Mouse (Mus musculus): Measurements from ENCODE around the gene Ksr1. TPM values are rescaled to one million over a fixed set of nuclear protein-coding genes. Genes with fewer than 3 reads are reported as not detected.
"Not testable (repeated sequence)": the region's sequence is repeated elsewhere in the genome, so short reads cannot be mapped to it uniquely, and the experiment has no call there.

Gene Ksr1
- polyA plus RNA-seq, 1 experiment from 2014 or later = 4.6 TPM

DNA sequence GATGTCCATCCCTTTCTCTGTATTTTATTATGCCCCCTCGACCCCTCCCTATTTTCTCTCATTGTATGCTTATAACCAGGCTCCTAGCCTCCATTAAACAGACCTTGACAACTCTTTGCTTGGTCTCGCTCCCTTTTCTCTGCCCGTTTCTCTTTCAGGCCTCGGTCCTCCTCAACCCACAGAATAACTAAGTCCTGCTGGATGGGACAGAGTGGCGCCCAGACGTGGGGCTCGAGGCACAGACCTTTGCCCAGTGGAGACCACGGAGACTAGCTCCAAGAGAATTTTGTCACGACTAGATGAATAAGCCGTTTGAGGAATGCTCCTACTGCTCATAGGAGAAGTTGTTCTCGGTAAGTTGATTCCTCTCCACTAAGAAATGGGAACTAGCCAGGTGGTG is 157.0 kb downstream of the Ksr1 start:
- not testable (repeated sequence) for H3K4me1 ChIP-seq (replicated peaks); H3K27ac ChIP-seq (replicated peaks); H3K9ac ChIP-seq; H3K4me3 ChIP-seq; H3K36me3 ChIP-seq; H3K9me3 ChIP-seq; ATAC-seq (ENCODE audit: low read depth); H3K27me3 ChIP-seq; H3K4me2 ChIP-seq
- WGBS = 91% methylated on average over 11 of the region's 11 CpGs

DNA sequence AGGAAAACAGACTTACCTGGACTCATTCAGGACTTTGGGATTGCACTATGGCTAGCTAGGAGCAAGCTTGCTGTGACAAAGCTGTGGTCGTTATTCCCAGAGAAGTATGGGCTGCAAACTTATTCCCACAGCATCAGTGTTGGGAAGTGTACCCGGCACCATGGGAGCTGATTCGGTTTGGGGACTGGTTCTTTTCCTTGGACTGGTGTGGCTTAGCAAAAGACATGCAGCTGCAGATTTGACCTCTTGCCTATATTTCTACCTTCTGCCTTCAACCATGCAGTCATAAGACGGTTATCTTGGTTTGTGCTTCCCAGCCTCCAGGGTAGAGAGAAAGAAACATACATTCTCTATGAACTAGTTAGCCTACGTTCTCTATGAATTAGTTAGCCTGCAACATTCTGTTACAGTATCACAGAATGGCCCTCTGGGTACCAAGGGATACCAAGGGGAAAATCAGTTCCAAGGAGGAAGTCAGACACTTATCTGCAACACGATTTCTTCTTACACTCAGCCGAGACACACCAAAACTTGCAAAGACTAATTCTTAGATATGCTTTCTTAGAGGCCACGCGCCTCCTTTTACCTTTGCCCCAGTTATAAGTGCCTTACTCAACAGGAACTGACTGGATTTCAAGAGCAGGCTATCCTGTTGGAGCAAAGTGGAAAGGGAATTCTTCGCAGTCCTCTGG is 159.8 kb downstream of the Ksr1 start:
- Histone ChIP-seq H3K27me3 (no peaks in the 10 kb centered on the region), H3K9ac (no peak overlapping the region), H3K9me3 (peaks cover 4% of the 10 kb centered on the region; the same call in 1 of the 2 replicates), H3K4me3 (no peak overlapping the region), H3K36me3 (no peaks in the 10 kb centered on the region), H3K27ac (replicated peaks) (no peak overlapping the region), H3K4me1 (replicated peaks) (no peaks in the 10 kb centered on the region; the same call in 1 of the 2 replicates), H3K4me2 (no peak overlapping the region)
- 93% methylated on average over 10 of the region's 10 CpGs for WGBS
- ATAC-seq (ENCODE audit: low read depth) = no peak

DNA sequence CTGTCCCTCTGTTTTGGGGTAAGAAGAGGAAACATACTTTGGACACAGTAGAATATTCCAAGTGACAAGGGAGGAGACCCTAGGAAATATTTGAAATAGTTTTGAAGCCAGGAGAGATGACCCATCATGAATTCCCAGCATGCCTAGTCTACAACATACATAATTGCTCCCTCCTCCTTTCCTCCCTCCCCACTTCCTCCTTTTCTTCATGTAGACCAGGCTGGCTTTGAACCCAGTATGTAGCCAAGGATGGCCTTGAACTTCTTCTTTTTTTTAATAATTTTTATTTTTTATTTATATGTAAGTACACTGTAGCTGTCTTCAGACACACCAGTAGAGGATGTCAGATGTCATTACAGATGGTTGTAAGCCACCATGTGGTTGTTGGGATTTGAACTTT is 160.7 kb downstream of the Ksr1 start:
- Histone ChIP-seq H3K4me3 (no peak overlapping the region), H3K9me3 (no peaks in the 10 kb centered on the region), H3K27ac (replicated peaks) (no peak overlapping the region), H3K9ac (no peak overlapping the region), H3K4me1 (replicated peaks) (no peaks in the 10 kb centered on the region; the same call in 1 of the 2 replicates), H3K27me3 (no peaks in the 10 kb centered on the region), H3K36me3 (no peaks in the 10 kb centered on the region), H3K4me2 (no peak overlapping the region)
- ATAC-seq (ENCODE audit: low read depth) = no peak

DNA sequence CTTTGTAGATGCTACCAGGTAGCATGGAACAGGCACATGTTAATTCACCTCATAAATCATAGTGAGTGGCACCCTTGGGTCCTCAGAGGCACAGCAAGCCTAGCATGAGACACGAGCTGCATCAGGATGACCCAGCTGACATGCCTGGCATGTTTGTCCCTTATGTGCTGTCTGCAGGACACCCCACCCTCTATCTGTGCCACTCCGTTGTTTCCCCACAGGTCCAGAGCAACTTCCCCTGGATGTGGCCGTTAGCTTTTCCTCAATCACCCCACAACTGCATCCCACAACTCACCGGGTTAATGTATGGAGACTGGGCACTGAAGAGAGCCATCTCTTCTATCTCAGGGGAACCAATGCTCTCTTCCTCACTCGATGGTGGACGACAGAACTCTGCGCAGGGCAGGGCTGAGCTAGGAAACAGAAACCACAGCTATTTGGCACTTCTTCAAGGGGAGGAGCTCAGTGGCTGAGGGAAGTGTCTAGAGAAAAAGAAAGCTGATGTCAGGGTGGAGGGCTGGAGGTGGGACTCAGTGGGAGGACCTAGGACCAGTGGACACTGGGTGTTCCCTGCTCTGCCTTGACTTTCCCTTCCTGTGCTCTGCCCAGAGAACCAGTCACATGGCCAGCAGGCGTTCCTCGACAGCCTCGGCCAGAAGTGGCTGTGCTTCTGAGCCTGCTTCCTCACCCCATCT is 161.6 kb downstream of the Ksr1 start, which contains the start of gene Lgals9:
Lgals9 (minus strand) TSS at position 464 of the 695 bp plus-strand sequence.
- no peaks in the 10 kb centered on the region for H3K27me3 ChIP-seq
- H3K27ac ChIP-seq (replicated peaks) = no peak within 1 kb of the TSS
- H3K9me3 ChIP-seq = no peaks in the 10 kb centered on the region
- no peaks in the 10 kb centered on the region; the same call in 1 of the 2 replicates for H3K4me1 ChIP-seq (replicated peaks)
- H3K4me2 ChIP-seq = no peak within 1 kb of the TSS
- no peaks in the 10 kb centered on the region for H3K36me3 ChIP-seq
- no peak for ATAC-seq (ENCODE audit: low read depth)
- H3K9ac ChIP-seq = no peak within 1 kb of the TSS
- 64% methylated on average over 10 of the region's 10 CpGs for WGBS
- no peak within 1 kb of the TSS for H3K4me3 ChIP-seq

DNA sequence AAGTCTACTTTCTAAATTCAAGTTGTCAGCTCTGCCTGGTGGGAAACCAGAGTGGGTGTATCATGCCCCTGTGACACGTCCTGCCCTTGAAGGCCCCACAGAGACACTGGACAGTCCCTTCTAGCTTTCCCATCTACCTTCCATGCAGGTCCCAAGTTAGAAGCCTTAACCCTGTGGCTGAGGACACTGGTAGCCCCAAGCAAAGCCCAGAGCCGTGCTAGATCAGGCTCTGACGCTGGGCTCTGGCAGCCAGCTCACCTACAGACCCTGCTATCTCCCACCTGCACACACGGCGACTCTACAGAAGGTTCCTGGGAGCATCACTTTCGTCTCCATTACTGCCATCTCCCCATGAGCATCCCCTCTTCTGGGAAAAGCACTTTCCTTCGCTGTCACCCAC is 162.7 kb downstream of the Ksr1 start:
- Histone ChIP-seq H3K27ac (replicated peaks) (no peak overlapping the region), H3K4me3 (no peak overlapping the region), H3K36me3 (no peaks in the 10 kb centered on the region), H3K9me3 (no peaks in the 10 kb centered on the region), H3K4me1 (replicated peaks) (no peaks in the 10 kb centered on the region; the same call in 1 of the 2 replicates), H3K27me3 (no peaks in the 10 kb centered on the region), H3K9ac (no peak overlapping the region), H3K4me2 (no peak overlapping the region)
- no peak for ATAC-seq (ENCODE audit: low read depth)
- WGBS = 89% methylated on average over 7 of the region's 7 CpGs

DNA sequence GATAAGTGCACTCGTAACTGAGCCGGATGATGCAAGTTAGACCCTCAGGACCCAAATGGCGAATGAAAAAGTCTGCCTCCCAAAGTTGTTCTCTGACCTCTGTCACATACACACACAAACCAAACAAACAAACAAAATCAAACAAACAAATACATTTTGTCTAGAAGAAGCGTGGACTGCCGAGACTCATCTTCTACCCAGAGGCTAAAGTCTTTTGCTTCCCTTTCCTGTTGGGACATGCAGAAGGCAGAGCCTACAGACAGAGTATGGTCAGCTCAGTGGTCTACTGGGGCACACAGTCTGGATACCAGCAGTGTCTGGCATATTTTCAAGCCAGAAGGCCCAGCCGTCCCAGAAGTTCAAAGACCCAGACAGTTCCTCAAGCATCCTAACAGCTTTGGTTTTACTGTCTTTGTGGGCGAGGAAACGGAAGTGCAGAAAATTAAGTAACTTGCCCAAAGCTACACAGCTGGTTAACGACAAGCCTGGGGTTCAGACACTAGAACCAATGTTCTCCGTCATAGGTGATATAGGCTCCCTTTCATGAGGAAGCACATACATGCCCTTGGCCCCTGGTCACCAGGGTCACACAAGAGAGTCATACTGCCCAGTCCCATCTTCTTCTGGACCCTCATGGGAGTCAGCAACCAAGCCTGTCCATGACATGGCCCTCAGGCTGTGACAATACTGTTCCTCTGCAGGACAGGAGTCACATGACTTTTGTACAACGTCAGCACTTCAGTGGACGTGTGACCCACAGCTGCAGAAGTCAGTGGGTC is 163.5 kb downstream of the Ksr1 start:
- Histone ChIP-seq H3K36me3 (no peaks in the 10 kb centered on the region), H3K4me1 (replicated peaks) (no peaks in the 10 kb centered on the region; the same call in 1 of the 2 replicates), H3K27me3 (no peaks in the 10 kb centered on the region), H3K9ac (no peak overlapping the region), H3K27ac (replicated peaks) (no peak overlapping the region), H3K4me3 (no peak overlapping the region), H3K9me3 (no peaks in the 10 kb centered on the region), H3K4me2 (no peak overlapping the region)
- WGBS = 87% methylated on average over 12 of the region's 12 CpGs
- no peak for ATAC-seq (ENCODE audit: low read depth)

DNA sequence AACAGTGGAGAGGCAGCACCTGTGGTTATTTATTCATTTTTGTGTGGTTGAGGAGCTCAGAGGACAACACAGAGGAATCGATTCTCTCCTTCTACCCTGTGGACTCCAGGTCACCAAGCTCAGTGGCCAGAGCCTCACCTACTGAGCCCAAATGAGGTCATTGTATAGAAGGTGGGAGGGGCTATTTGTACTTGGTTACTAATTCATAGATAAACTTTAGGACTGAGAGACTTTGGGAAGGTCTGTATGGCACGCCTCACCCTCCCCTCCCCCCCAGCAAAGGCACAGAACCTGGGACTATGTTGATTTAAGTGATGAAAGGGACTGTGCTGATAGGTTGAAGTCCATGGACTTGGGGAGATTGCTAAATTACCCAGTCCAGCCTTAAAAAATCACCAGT is 164.2 kb downstream of the Ksr1 start:
- Histone ChIP-seq H3K9ac (no peak overlapping the region), H3K4me3 (no peak overlapping the region), H3K27me3 (no peaks in the 10 kb centered on the region), H3K36me3 (no peaks in the 10 kb centered on the region), H3K4me1 (replicated peaks) (no peaks in the 10 kb centered on the region; the same call in 1 of the 2 replicates), H3K9me3 (no peaks in the 10 kb centered on the region), H3K27ac (replicated peaks) (no peak overlapping the region), H3K4me2 (no peak overlapping the region)
- ATAC-seq (ENCODE audit: low read depth) = no peak
- WGBS = 84% methylated on average over 2 of the region's 2 CpGs

DNA sequence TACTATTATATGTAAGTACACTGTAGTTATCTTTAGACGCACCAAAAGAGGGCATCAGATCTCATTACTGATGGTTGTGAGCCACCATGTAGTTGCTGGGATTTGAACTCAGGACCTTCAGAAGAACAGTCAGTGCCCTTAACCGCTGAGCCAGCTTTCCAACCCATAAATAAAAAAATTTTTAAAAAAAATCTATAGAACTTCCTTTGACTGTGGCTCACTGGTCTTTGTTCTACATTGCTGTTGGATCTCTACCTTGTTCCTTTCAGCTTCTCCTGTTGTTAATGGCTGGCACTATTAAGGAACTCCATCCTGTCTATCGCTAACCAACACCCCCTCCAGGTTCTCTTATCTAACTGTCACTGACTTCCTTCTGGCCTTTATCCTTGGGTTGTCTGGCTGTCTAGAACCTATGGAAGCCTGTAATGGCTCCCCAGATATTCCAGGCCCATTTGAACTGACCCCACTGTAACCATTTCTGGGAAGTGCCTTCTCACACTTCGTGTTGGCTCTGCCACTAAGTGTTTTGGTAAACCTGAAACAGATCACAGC is 166.0 kb downstream of the Ksr1 start:
- ATAC-seq (ENCODE audit: low read depth) = no peak
- H3K9ac ChIP-seq = no peak overlapping the region
- H3K4me2 ChIP-seq = no peak overlapping the region
- H3K4me3 ChIP-seq = no peak overlapping the region
- H3K4me1 ChIP-seq (replicated peaks) = no peaks in the 10 kb centered on the region; the same call in 1 of the 2 replicates
- no peak overlapping the region for H3K27ac ChIP-seq (replicated peaks)
- 85% methylated on average over 4 of the region's 4 CpGs for WGBS
- no peaks in the 10 kb centered on the region for H3K36me3 ChIP-seq
- H3K27me3 ChIP-seq = no peaks in the 10 kb centered on the region
- H3K9me3 ChIP-seq = no peaks in the 10 kb centered on the region

DNA sequence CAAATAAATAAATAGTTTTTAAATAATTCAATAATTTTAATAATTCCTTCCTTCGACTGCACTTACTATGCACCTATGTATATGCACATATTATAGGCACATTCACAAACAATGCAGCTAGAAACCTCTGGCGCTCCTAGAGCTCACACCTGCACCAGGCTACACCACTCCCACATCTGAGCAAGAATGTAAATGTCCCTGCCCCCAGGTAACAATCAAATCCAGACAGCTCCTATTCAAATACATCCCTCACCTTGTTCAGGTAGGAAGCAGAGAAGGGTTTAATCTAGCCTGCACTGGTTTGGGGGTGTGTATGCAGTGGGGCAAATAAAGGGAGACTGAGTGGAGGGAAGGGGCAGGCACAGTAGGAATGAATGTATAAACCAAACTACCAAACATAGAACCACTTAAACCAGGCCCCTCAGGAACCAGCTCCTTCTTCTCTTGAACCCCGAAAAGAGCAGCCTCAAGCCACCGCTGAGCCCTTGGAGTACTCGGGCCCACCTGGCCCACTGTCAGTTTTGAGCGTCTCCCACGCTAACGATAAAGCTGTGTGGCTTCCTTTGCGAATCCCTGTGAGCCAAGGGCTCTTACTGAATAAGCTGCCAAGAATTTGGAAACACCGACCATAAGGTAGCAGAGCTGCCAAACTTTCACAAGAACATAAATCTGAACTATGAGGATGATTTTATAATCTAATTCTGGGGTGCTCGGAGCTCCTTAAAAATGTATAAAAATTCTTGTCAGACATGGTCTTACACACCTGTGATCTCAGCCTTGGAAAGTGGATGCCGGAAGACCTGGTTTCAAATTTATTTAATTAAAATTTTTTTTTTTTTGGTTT is 167.8 kb downstream of the Ksr1 start:
- Histone ChIP-seq H3K4me1 (replicated peaks) (peaks cover 4% of the 10 kb centered on the region), H3K9ac (no peak overlapping the region), H3K27ac (replicated peaks) (no peak overlapping the region), H3K4me2 (no peak overlapping the region), H3K9me3 (no peaks in the 10 kb centered on the region), H3K4me3 (no peak overlapping the region), H3K27me3 (no peaks in the 10 kb centered on the region), H3K36me3 (no peaks in the 10 kb centered on the region)
- 88% methylated on average over 12 of the region's 12 CpGs for WGBS
- no peak for ATAC-seq (ENCODE audit: low read depth)

DNA sequence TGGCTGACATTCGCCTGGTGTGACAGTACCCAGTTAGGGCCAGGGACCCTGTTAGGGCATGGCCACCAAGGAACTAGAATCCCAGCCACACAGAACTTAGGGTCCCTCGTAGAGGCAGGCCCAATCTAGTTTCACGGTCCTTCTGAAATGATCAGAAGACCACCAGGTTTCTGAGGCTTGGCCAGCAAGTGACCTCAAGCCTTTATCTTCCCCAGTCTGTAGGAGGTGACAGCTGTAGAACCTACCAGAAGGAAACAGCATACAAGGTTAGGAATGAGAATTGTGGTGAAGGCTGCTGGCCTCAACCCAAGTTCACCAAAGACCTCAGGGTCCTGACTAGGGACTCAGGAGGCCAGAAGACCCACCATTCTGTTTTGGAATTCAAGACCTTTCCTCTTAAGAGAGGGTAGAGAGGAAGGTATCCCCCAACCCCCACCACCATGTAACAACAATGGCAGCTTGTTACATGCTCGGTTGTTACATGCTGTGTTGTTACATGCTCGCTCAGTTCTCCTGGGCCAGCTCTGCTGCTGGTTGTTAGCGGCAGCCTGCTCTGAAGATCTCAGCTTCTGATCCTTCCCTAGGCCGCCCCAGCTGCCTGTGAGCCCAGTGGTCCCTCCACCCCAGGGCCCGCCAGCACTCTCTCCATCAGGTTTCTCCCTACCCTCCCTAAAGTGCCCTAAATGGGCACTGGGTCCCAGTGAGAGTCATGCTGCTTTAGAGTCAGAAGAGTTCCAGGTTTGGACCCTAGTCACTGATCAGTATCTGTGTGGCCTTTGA is 169.3 kb downstream of the Ksr1 start:
- no peak overlapping the region for H3K4me2 ChIP-seq
- no peaks in the 10 kb centered on the region for H3K36me3 ChIP-seq
- no peak overlapping the region for H3K4me3 ChIP-seq
- H3K27me3 ChIP-seq = no peaks in the 10 kb centered on the region
- 79% methylated on average over 8 of the region's 8 CpGs for WGBS
- peaks cover 16% of the 10 kb centered on the region for H3K4me1 ChIP-seq (replicated peaks)
- H3K9me3 ChIP-seq = no peaks in the 10 kb centered on the region
- H3K27ac ChIP-seq (replicated peaks) = no peak overlapping the region
- ATAC-seq (ENCODE audit: low read depth) = no peak
- no peak overlapping the region for H3K9ac ChIP-seq

Data from neural tube, embryonic 13.5 days (tissue).